Mouse (Mus musculus): ENCODE results near the gene BC067074. TPM values are rescaled to one million over a fixed set of nuclear protein-coding genes. Genes with fewer than 3 reads are reported as not detected.
"Not testable (repeated sequence)": the region's sequence is repeated elsewhere in the genome, so short reads cannot be mapped to it uniquely, and the experiment has no call there.

BC067074 gene
- total RNA-seq (2022) = 1 to 10 TPM; 2.8 to 4.1 (median 3.2) TPM

DNA sequence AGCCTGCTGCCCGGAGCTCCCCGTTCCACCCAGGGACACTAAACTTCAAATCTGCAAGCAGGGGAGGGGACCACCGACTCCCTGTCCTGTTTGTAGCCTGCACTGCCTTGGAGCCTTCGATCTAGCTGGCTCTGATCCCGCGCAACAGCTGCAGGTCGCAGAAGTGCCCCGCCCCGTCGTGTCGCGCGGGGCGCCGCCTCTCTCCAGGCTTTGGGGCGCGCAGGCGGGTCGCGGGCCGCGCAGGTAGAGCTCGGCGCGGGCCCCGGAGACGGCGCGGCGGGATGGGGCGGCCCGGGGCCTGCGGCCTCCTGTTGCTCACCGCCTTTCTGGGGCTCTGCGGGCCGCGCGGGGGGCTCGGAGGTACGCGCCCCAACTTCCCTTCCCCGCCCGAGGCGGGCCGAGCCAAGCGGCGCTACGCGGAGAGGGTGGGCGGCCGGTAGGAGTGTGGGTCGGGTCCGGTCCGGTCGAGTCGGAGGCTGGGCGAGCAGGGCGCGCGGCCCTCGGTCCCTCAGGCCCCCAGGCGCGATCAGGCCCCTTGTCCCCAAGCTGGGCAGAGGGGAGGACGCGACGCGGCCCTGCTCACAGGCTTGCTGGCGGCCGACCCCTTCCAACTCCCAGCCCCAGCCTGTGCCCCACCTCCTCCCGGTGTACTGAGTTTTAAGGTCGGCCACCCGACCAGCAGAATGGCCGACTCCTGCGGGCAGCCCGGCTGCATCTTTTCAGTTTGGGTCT lies at the start of gene BC067074:
Gene BC067074, plus strand, starts transcription at position 185 of the 732 bp plus-strand sequence.
- no peak for DNase-seq (ENCODE audit: low spot score)

DNA sequence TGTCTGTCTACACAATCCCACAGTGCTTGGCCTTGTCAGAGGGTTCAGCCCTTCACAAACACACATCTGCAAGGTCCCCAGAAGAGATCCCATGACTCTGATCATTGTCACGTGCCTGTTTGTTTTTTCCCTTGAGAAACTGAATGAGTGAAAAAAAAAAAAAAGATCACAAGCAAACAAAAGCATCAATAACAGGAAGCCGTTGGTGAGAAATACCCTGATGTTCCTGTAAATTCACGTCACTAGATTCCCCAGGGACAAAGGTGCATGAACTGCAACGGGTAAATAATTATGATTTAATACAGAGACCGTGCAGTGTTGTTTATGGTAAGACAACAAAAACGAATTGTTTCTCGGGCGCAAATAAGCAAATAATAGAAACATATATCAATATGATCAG lies 47.9 kb upstream of the BC067074 start:
- no peak for DNase-seq (ENCODE audit: low spot score)

DNA sequence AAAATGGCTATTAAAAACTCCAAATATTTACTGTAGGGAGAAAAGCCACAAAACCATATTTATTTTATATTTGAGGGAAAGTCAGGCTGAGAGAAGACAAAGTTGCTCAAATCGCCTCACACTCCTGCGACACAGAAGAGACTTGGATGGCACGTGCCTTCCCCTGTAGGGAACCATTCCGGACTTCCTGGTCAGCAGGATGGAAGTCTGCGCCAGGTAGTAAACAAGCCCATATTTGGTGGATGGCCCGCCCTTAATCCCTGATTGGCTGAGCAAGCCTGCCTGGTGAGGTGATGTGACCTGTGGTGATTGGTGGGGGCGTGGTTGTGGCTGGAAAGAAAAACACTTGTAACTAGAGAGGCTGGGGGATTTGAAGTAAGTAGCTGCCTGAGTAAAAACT lies 40.4 kb upstream of the BC067074 start:
- DNase-seq (ENCODE audit: low spot score) = not testable (repeated sequence)

DNA sequence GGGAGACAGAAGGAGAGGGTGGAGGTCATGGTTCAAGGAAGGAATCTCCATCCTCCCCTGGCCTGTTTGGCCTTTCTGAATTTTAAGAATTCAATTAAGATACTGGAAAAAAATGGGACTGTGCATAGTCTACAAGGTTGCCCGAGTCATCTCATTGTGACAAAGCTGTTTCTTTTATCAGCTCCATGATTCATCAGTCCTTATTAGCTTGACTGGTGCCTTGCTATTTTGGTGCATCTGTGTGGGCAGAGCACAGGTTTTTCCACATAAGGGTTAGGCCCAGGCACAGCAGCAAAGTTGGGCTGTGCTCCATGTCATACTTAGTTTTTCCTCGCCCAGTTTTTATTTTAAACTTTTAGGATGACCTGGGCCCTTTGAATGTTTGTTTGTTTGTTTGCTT lies 36.2 kb upstream of the BC067074 start:
- no peak for DNase-seq (ENCODE audit: low spot score)

DNA sequence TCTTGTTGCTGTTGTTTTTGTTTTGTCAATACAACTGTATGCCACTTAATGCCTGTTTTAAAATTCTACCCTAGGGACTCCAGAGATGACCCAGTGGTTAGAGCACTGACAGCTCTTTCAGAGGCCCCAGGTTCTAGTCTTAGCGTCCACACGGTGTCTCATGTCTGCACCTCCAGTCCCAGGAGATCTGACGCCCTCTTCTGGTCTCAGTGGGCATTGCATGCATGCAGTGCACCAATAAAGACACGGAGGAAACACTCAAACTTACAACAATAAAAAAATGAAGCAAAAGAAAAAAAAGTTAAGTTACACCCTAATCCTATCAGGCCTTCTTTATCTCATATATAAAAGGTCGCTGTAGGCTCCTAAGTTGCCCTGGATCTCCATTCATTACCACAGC lies 35.8 kb upstream of the BC067074 start:
- no peak for DNase-seq (ENCODE audit: low spot score)

DNA sequence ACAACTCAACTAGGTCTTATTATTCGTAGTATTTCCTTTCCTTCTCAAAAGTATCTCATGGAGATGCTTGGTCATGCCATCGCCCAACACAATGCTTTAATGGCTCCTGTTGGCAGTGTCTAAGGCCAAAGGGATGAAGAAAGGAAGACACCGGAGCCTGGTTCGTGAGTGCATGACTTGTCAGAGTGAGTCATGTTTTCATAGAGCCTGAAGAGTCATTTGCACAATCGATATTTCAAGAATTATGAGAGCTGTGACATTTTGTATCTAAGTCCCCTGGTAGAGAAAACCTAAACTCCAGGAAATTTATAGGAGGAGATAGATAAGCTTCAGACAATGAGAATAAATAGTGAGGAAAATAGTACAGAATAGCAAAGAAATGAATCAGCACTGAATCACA lies 33.7 kb upstream of the BC067074 start:
- no peak for DNase-seq (ENCODE audit: low spot score)

DNA sequence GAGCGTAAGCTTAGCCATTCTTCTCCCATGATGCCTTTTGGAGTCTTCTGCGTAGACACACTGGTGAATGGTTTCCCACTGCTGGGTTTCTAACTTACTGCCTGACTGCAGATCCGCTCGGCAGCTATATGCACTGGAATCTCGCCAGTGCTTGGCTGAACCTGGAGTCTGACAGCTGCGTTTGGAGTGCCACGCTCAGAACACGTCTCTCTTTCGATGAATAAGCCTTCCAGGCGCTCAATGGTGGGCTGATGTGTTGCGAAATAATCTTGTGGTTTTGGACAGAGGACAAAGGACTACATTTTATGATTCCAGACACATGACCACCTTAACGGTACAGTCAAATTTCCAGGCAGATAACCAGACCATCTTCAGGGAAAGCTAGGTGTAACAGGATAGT lies 30.1 kb upstream of the BC067074 start:
- no peak for DNase-seq (ENCODE audit: low spot score)

DNA sequence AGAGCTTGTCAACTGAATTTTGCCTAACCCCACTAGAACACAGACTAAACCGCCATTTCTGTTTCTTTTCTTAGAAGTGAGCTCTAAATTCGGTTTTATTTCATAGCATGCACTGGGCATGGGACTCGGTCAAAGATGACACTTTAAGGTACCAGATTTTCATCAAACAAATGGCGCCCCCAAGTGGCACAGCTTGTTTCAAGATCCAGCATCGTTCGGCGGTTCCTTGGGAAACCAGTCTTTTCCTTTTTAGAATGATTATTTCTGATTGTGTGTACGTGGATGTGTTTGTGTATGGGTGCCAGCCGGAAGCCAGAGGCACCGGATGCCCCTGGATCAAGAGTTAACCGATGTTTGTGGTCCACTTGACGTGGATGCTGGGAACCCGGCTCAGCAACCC lies 27.7 kb upstream of the BC067074 start:
- DNase-seq (ENCODE audit: low spot score) = peak; percentile 27

DNA sequence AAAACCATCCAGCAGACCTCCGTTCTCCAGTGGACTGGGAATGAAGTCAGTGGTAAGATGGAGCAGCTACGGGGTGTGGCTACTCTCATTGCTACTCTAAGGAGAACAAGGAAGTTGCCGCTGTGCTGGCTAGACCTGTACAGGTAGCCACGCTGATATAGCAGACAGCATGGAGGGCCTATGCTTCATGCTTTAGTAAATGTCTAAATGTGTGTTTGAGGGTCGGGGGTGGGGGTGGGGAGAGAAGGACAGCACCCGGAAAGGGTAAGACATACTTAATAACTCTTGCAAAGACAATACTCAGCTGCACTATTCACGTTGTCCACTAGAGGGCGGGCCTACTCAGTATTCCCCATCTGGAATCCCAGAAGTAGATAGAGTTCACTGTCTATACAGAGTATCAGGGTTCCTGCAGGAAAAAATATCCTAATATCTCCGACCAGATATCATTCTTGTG lies 26.4 kb upstream of the BC067074 start:
- DNase-seq (ENCODE audit: low spot score) = peak; percentile 74

DNA sequence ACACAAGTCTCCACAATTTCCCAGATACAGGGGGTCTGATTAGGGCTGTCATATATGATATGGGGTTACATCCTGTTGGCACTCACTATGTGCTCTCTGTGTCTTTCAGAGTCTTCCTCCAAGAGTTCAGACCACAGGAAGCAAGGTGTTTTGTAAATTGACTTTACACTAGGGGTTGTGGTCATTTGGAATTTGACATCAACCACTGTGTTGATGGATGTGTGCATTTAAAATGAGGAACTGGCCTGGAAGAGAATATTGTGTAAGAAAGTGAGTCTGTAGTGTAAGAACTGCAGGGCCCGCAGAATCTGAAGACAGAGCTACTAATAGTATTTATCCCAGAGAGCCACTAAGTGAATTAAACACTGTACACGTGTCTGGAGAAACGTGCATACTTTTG lies 25.8 kb upstream of the BC067074 start:
- DNase-seq (ENCODE audit: low spot score) = no peak

DNA sequence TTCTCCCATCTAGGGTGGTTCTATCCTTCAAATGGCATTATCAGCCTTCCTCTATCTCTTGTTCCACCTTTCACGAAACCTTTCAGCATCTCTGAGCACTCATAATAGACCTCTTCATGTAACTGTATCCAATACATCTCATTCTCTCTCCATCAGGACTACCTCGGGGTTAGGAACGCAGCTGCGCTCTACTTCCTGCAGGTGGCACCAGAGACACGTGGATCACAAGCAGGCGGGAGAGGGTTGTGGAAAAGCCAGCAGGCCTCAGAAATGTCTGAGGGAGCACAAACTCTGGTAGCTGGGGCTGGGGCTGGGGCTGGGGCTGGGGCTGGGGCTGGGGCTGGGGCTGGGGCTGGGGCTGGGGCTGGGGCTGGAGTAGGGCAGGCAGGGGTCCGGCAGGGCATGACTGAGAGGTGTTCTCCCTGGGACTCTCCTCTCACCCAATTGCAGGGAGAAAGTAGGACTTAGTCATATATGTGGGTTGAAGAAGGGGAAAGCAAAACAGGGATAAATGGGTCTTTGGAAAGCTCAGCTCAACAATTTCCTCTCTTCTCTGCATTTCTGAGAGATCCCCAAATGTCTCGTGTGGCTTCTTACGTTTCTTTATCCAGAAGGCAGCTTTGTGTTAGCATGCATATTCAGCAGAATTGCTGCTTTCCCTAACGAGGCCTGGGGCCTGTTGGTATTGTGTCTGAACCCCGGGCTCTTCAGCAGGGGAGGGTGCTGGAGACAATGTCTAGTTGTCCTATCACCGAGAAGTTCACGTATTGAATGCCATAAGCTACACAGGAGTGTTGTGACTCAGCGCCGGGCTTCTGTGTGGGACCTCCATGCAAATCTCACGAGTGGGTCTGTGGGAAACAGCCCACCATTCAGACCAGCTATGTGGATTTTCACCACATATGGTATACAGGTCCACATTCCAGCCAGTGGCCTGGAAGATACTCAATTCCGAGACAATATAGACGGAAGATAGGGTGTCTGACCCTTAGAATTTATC lies 22.9 kb upstream of the BC067074 start:
- DNase-seq (ENCODE audit: low spot score) = peak; percentile 70

DNA sequence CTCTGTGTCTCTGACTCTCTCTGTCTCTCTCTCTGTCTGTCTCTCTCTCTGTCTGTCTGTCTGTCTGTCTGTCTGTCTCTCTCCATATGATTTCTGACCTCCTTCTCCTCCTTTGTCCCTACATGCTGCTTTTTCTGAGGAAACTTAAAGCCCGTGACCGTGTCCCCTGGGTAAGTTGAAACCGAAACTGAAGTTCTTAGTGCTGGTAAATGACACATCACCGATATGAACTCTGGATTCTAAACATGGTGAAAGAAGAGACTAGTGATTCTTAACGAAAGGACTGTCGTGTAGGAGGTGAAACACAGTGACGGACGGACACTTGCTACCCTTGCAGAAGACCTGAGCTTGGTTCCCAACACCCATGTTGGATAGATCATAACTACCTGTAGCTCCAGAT lies 21.8 kb upstream of the BC067074 start:
- DNase-seq (ENCODE audit: low spot score) = no peak

DNA sequence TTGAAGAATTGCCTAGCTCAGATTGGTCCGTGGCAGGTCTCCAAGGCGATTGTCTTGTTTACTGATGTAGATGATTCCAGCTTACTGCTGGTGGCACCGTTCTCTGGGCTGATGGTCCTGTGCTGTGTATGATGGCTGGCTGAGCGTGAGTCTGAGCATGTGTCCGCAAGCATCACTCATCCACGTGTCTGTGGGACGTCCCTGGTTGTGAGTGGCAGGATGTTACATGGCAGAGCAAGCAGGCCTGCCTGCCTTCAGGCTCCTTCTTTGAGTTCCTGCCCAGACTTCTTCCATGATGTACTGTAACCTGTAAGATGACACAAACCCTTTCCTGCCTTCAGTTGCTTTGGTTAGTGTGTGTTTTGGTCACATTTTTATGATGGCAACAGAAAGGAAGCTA lies 5.8 kb upstream of the BC067074 start:
- no peak for DNase-seq (ENCODE audit: low spot score)

DNA sequence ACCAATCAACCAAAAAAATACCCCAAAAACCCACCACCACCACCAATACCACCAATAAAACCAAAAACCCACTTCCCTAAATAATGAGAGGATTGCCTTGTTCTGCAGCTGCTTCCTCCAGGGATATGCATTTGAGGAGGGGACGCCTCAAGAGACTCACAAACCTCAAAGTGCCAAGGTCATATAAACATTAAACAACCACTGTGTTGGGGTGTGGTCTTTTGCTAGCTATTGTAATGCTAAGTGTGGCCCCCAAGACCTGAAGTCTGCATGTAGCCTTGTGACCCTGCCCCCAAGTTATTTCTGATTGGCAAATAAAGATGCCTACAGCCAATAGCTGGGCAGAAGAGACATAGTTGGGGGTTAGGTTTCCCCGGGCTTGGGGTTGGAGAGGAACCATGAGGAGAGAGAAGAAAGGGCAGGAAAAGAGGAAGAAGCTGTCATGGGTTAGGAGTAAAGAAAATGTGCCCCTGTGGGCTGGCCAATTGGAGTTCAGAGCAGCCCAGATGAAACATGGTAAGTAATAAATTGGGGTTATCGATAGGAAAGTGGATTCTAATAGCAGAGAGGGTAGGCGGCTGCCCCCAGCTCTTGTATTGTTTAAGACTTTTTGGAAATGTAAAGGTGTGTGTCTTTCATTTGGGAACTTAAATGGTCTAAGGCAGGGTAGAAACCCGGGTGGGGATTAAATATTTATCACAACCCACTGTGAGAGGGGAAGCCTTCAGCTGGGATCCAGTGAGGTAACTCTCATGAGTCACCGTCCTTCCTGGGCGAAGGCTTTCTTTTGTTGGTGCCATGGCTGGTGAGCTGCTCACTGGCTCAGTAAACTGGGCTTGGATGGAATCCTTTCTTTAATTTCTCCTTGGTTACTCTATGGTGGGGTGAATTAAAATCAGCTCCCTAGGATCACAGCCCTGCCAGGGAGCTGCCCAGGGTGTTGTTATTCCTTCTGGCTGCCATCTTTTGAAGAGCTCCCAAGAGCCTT lies 4.5 kb upstream of the BC067074 start:
- no peak for DNase-seq (ENCODE audit: low spot score)

DNA sequence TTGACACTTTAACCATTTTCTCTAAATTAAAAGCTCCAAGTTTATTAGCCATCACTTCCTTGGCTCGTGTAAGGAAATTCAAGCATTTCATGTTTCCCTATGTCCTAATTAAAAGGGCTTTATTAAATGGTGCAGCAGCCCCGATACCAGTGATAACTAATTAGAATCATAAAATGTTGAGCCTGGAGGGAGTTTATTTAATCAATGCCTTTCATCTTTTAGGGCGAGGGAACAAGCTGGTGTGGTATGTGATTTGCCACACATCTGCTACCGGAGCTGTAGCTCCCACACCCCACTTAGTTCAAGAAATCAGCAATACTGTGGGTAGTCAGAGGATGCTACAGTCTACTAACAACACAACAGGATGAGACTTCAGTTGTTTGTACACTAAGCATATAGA lies 3.2 kb upstream of the BC067074 start:
- no peak for DNase-seq (ENCODE audit: low spot score)

DNA sequence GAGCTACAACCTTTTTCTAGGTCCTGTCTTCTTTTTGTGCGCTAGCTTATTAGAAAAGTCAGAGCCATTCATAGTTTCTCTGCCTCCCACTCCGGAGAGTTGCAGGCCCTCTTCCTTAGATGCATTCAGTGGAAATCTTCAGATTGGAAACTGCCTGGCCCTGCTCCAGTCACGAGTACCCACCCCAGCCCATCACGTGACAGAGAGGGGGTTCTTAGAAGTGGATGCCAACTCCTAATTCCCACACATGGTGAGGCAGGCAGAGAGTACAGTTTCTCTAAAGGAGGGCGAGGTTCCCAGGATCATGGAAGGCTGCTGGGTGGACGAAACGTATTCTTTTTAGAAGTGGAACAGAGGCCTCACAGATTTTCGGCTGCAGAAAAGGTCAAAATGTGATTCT lies 958 bp upstream of the BC067074 start:
- no peak for DNase-seq (ENCODE audit: low spot score)

DNA sequence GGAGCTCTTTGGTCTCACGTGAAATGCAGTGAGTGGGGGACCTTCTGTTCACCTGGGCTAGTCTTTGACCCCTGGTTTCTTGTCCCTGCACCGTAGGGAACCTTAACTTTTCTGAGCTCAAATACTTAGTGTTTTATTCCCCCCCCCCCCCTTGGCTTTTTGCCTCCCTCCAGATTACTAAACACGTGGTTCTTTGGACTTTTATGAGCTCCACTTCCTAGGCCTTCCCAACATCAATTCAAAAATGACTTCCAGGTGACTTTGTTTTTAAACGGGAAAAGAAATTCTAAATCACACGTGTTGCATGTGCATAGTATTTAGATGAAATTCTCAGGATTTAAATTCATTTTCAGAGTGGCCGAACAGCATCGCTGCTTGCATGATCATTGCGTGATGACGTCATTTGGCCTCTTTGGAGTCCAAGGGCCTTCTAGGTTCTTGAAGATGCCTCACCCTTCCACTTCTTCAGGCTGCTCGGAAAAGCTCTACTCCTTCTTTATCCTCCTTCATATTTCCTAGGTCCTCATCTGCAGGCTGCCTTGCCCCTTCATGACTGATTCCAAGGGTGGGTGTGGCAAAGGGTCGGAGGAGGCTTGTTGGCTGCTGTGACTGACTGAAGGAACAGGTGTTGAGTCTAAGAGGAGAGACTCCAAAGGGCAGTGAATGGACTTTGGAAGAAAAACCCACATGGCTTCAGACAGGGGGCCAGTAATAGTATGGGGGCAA lies 911 bp downstream of the BC067074 start:
- no peak for DNase-seq (ENCODE audit: low spot score)

DNA sequence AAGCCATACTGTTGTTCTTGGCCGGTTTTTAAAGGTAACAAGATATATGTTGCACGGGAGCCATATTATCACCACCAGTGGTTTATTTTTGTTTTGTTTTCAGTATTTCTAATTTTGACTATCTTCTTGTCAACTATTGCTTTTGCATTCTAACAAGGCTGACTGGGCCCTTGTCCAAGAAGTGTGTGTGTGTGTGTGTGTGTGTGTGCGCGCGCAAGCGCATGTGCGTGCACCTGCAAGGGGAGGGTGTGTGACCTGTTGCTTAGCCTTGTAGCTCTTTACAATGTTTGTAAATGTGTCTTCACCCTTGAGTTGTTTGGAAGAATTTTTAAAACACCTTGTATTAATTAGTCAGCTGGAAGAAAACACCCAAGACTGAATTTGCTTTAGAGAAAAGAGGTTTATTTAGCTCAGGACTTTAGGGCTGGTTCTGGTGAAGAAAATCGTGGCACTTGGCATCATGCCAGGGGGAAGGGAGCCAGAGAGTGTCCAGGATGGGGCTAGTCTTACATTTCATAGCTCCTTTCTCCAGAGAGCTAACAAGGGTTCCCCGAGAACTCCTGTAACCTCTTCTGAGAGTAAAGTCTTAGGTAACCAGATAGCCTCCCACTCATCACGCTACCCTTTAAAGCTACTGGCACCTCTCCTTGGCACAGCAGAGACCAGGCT lies 3.0 kb downstream of the BC067074 start:
- DNase-seq (ENCODE audit: low spot score) = no peak

DNA sequence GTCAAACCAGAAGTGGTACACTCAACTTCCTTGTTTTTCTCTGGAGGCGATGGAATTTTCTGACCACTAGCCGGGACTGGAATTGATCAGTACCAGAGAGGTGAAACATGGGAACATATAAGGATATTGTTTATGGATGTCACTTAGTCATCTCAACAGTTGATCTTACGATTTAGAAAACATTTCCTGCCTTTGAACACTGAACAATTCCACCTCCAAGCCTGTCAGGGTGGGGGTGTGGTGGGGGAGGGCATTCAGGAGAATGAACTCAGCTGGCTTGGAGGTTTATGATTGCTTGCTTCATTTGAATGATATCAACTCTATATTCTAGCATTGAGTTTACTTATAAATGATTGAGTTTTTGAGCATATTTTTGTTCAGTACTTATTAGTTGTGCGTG lies 13.6 kb downstream of the BC067074 start:
- no peak for DNase-seq (ENCODE audit: low spot score)

DNA sequence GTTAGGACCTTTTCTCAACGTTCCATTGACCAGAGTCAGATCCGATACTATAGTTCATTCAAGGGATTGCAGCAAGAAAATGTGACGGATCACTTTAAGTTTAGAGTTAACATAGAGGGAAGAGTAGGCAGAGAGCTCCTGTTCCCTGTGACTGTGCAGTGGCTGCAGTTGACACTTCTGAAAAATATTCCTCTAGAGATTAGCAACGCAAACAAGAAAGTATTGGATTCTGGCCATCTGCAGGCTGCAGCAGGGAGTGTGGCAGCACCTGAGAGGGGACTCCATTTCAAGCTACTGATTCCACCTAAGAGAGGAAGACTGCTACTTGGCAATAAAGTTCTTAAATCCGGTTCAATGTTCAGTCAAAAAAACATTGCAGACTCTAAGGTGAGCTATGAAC lies 26.6 kb downstream of the BC067074 start:
- no peak for DNase-seq (ENCODE audit: low spot score)

All from heart, adult 8-10 months (tissue).